Mouse (Mus musculus) natural killer cell, adult 2 months (primary cell): ENCODE data around the gene Raver1.
A peak's percentile ranks its signal among the peaks of the same experiment; 100 is the strongest.

Source experiments
- DNase-seq, 2 experiments: peaks; one replicate each; pipeline ENCODE4 v3.0.0; 2022; ENCODE audit warnings: low spot score in 2 of 2

The Raver1 gene

GRCm38 (mm10) chr9:21091707-21092320, at the start of gene Raver1, which contains the start of gene Gm38431:
Gene Raver1, minus strand, starts transcription at chr9:21092008.
Gene Gm38431, minus strand, starts transcription at chr9:21091997.
- DNase-seq = peak; percentile 98

- DNase-seq = no peak
Measured at GRCm38 (mm10) chr9:21138386-21138785, 46.6 kb upstream of the Raver1 start.

- DNase-seq = peak; percentile 77
Measured at GRCm38 (mm10) chr9:21137229-21137628, 45.4 kb upstream of the Raver1 start.

GRCm38 (mm10) chr9:21136401-21136800, 44.6 kb upstream of the Raver1 start:
- DNase-seq = peak; percentile 63 to 80

- peak; percentile 73 to 86 for DNase-seq
Measured at GRCm38 (mm10) chr9:21135941-21136381, 44.2 kb upstream of the Raver1 start.

- no peak for DNase-seq
Measured at GRCm38 (mm10) chr9:21135329-21135890, 43.6 kb upstream of the Raver1 start.

GRCm38 (mm10) chr9:21134595-21135328, 43.0 kb upstream of the Raver1 start:
- DNase-seq = no peak

GRCm38 (mm10) chr9:21133064-21133707, 41.4 kb upstream of the Raver1 start:
- peak; percentile 74 to 87 for DNase-seq

- DNase-seq = peak in 1 of 2 experiments; percentile 47
Measured at GRCm38 (mm10) chr9:21132102-21132775, 40.4 kb upstream of the Raver1 start.

- DNase-seq = peak; percentile 93 to 94
Measured at GRCm38 (mm10) chr9:21131059-21131956, 39.5 kb upstream of the Raver1 start, which contains the start of gene Tyk2. Gene Tyk2, minus strand, starts transcription at chr9:21131243.

- DNase-seq = peak; percentile 72 to 87
Measured at GRCm38 (mm10) chr9:21126259-21126627, 34.4 kb upstream of the Raver1 start.

- no peak for DNase-seq
Measured at GRCm38 (mm10) chr9:21125502-21126258, 33.9 kb upstream of the Raver1 start.

GRCm38 (mm10) chr9:21124837-21125236, 33.0 kb upstream of the Raver1 start:
- no peak for DNase-seq

- DNase-seq = no peak
Measured at GRCm38 (mm10) chr9:21121483-21121882, 29.7 kb upstream of the Raver1 start.

- no peak for DNase-seq
Measured at GRCm38 (mm10) chr9:21117073-21117472, 25.3 kb upstream of the Raver1 start.

GRCm38 (mm10) chr9:21115105-21115504, 23.3 kb upstream of the Raver1 start:
- no peak for DNase-seq

- no peak for DNase-seq
Measured at GRCm38 (mm10) chr9:21114190-21114589, 22.4 kb upstream of the Raver1 start.

- DNase-seq = no peak
Measured at GRCm38 (mm10) chr9:21113751-21114150, 21.9 kb upstream of the Raver1 start.

GRCm38 (mm10) chr9:21107607-21108237, 15.9 kb upstream of the Raver1 start:
- DNase-seq = no peak
